Mouse (Mus musculus): ENCODE measurements around the gene Notch3. TPM values are rescaled to one million over a fixed set of nuclear protein-coding genes. Genes with fewer than 3 reads are reported as not detected.

The Notch3 gene
- total RNA-seq, 1 experiment, result 37.4 TPM

DNA sequence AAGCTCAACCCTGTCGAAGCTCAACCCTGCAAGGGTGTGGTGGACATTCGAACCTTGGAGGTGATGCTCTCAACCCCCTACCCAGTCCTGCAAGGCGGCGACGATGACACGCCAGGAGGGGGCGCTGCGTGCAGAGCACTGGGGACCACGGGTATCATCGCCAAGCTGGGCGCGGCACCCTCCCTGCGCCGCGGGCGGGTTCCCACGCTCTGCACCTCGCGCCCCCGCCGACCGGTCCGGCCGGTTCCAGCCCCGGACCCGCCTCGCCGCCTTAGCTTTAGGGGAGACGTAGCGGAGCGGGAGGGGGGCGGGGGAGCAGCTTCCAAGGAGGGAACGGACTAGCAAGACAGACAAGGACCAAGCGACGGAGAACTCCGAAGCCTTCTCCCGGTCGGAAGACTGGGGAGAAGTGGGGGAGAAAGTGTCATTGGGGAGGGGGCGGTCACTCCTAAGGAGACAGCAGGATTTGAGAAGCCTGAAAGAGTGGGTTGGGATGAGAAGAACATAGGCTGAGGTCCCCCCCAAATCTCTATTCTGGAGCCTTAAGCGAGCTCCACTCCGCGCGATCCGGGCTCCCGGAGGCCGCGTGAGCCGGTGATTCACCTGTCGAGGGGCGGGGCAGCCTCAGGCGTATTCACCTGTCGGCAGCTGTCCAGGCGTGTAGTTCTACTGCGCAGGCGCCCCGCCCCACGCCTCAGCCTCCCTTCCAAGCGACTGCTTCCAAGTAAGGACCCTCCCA, 4.4 kb downstream of the Notch3 start:
- in situ Hi-C loops (cut with MboI; ENCODE audit: low sequenced_read_pairs in 2 of 2, unreplicated experiment in 2 of 2), result no loop called here
- peaks cover 16% of the 10 kb centered on the region; the same call in 1 of the 2 replicates for H3K36me3 ChIP-seq (ENCODE audit: control insufficient read depth, insufficient read depth, low read length, poor library complexity, severe bottlenecking)

DNA sequence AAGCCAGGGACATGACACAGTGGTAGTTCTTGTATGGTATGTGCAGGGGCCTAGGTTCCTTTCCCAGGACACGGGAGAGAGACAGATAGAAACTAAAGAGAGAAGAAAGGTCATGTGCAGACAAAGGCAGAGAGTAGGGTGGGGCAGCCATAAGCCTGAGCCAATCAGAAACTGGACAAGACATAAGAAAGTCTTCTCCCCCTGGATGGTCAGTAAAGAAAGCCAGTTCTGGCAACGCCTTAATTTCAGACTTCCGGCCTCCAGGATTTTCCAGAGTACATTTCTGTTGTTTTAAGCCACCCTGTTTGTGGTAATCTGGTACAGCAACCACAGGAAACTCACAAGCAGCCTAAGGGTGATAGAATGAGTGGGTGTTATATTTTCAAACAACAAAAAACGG, 5.8 kb downstream of the Notch3 start:
- in situ Hi-C loops (cut with MboI; ENCODE audit: low sequenced_read_pairs in 2 of 2, unreplicated experiment in 2 of 2), result no loop called here
- Histone ChIP-seq H3K4me3 (ENCODE audit: insufficient read depth in 1 of 2, low read depth in 1 of 2, low read length in 2 of 2, poor library complexity in 1 of 2, severe bottlenecking in 1 of 2) (no peak overlapping the region), H3K36me3 (ENCODE audit: control insufficient read depth, insufficient read depth, low read length, poor library complexity, severe bottlenecking) (peaks cover 21% of the 10 kb centered on the region; the same call in 1 of the 2 replicates), H3K9me3 (ENCODE audit: control insufficient read depth, insufficient read depth, low read depth, low read length) (no peaks in the 10 kb centered on the region), H3K4me1 (ENCODE audit: control insufficient read depth in 2 of 2, insufficient read depth in 2 of 2, low read length in 2 of 2, poor library complexity in 1 of 2) (peaks cover 11 to 28% of the 10 kb centered on the region in 2 experiments), H3K9ac (ENCODE audit: insufficient read depth, low read depth, low read length, poor library complexity, severe bottlenecking) (no peak overlapping the region), H3K27ac (ENCODE audit: insufficient read depth, low read depth, low read length, poor library complexity, severe bottlenecking) (no peak overlapping the region)
- TF ChIP-seq ZC3H11A (IDR thresholded peaks at IDR 0.05; ENCODE audit: borderline replicate concordance, low read depth, low read length) (no peak), CHD2 (IDR thresholded peaks at IDR 0.05; ENCODE audit: low read depth, low read length) (no peak), MAFK (IDR thresholded peaks at IDR 0.05; ENCODE audit: insufficient read depth, low read depth, low read length) (no peak), ZNF384 (IDR thresholded peaks at IDR 0.05; ENCODE audit: low read depth, low read length) (no peak), HCFC1 (IDR thresholded peaks at IDR 0.05; ENCODE audit: borderline replicate concordance, insufficient read depth, low read length) (no peak)
- no peak for DNase-seq (ENCODE audit: low read depth, low spot score)

More for the DNA sequence above, 4.4 kb downstream of the Notch3 start:
- TF ChIP-seq HCFC1 (IDR thresholded peaks at IDR 0.05; ENCODE audit: borderline replicate concordance, insufficient read depth, low read length), result no peak
- TF ChIP-seq ZNF384 (IDR thresholded peaks at IDR 0.05; ENCODE audit: low read depth, low read length), result no peak
- no peak for TF ChIP-seq ZC3H11A (IDR thresholded peaks at IDR 0.05; ENCODE audit: borderline replicate concordance, low read depth, low read length)
- TF ChIP-seq CHD2 (IDR thresholded peaks at IDR 0.05; ENCODE audit: low read depth, low read length), result no peak
- TF ChIP-seq MAFK (IDR thresholded peaks at IDR 0.05; ENCODE audit: insufficient read depth, low read depth, low read length), result no peak
- no peaks in the 10 kb centered on the region for H3K9me3 ChIP-seq (ENCODE audit: control insufficient read depth, insufficient read depth, low read depth, low read length)
- peak; percentile 64 for DNase-seq (ENCODE audit: low read depth, low spot score)
- H3K9ac ChIP-seq (ENCODE audit: insufficient read depth, low read depth, low read length, poor library complexity, severe bottlenecking), result 0 out of 2 replicates have a peak overlapping the region, but pooled peaks have one; percentile 12
- H3K4me1 ChIP-seq (ENCODE audit: control insufficient read depth in 2 of 2, insufficient read depth in 2 of 2, low read length in 2 of 2, poor library complexity in 1 of 2), result peaks cover 15 to 33% of the 10 kb centered on the region in 2 experiments
- no peak overlapping the region for H3K27ac ChIP-seq (ENCODE audit: insufficient read depth, low read depth, low read length, poor library complexity, severe bottlenecking)
- peak overlapping the region; percentile 63 to 71 for H3K4me3 ChIP-seq (ENCODE audit: insufficient read depth in 1 of 2, low read depth in 1 of 2, low read length in 2 of 2, poor library complexity in 1 of 2, severe bottlenecking in 1 of 2)

DNA sequence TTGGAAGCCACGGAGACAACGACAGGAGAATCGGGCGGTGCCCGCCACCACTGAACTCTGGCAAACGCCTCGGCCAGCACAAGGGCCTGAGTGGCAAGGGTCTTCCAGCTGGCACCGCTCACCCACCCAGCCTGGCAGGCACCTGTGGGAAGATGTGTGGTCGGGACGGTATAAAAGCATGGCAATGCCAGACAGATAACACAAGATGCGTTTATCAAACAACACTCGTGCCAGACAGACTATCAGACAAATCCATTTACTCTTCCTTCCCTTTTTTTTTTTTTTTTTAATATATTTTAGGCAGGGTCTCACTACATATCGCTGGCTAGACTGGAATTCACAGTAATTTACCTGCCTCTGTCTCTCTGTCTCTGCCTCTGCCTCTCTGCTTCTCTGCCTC, 7.8 kb downstream of the Notch3 start:
- no peak overlapping the region for H3K9ac ChIP-seq (ENCODE audit: insufficient read depth, low read depth, low read length, poor library complexity, severe bottlenecking)
- no peak for TF ChIP-seq ZNF384 (IDR thresholded peaks at IDR 0.05; ENCODE audit: low read depth, low read length)
- TF ChIP-seq HCFC1 (IDR thresholded peaks at IDR 0.05; ENCODE audit: borderline replicate concordance, insufficient read depth, low read length), result no peak
- no peak for TF ChIP-seq ZC3H11A (IDR thresholded peaks at IDR 0.05; ENCODE audit: borderline replicate concordance, low read depth, low read length)
- no peak for TF ChIP-seq CHD2 (IDR thresholded peaks at IDR 0.05; ENCODE audit: low read depth, low read length)
- no peak for TF ChIP-seq MAFK (IDR thresholded peaks at IDR 0.05; ENCODE audit: insufficient read depth, low read depth, low read length)
- H3K27ac ChIP-seq (ENCODE audit: insufficient read depth, low read depth, low read length, poor library complexity, severe bottlenecking), result no peak overlapping the region
- no peak overlapping the region for H3K4me3 ChIP-seq (ENCODE audit: insufficient read depth in 1 of 2, low read depth in 1 of 2, low read length in 2 of 2, poor library complexity in 1 of 2, severe bottlenecking in 1 of 2)
- H3K36me3 ChIP-seq (ENCODE audit: control insufficient read depth, insufficient read depth, low read length, poor library complexity, severe bottlenecking), result peaks cover 29% of the 10 kb centered on the region; the same call in 1 of the 2 replicates
- in situ Hi-C loops (cut with MboI; ENCODE audit: low sequenced_read_pairs in 2 of 2, unreplicated experiment in 2 of 2), result no loop called here
- no peak for DNase-seq (ENCODE audit: low read depth, low spot score)
- peaks cover 6 to 14% of the 10 kb centered on the region in 2 experiments; a peak in 3 of 4 replicates for H3K4me1 ChIP-seq (ENCODE audit: control insufficient read depth in 2 of 2, insufficient read depth in 2 of 2, low read length in 2 of 2, poor library complexity in 1 of 2)
- no peaks in the 10 kb centered on the region for H3K9me3 ChIP-seq (ENCODE audit: control insufficient read depth, insufficient read depth, low read depth, low read length)

DNA sequence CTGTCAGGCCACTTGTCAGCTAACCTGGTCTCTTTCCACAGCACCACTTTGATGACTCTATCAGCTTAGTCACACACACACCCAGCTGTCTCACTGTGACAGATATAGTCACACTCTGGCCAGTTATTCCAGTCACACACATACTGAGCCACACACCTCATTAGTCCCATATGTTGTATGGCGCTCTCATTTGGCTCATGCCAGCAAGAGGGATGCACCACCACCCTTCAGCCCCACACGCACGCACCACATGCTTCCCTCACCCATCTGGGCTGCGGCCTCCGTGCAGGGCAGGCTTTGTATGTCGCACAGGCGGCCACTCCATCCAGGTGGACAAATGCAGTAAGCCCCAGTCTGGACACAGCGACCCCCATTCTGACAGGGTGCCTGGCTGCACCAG, 19.9 kb downstream of the Notch3 start:
- DNase-seq (ENCODE audit: low read depth, low spot score), result no peak
- H3K9ac ChIP-seq (ENCODE audit: insufficient read depth, low read depth, low read length, poor library complexity, severe bottlenecking), result no peak overlapping the region
- H3K4me3 ChIP-seq (ENCODE audit: insufficient read depth in 1 of 2, low read depth in 1 of 2, low read length in 2 of 2, poor library complexity in 1 of 2, severe bottlenecking in 1 of 2), result no peak overlapping the region
- H3K4me1 ChIP-seq (ENCODE audit: control insufficient read depth in 2 of 2, insufficient read depth in 2 of 2, low read length in 2 of 2, poor library complexity in 1 of 2), result peaks cover 0 to 3% of the 10 kb centered on the region in 2 experiments; a peak in 1 of 4 replicates
- no peak for TF ChIP-seq ZC3H11A (IDR thresholded peaks at IDR 0.05; ENCODE audit: borderline replicate concordance, low read depth, low read length)
- TF ChIP-seq CHD2 (IDR thresholded peaks at IDR 0.05; ENCODE audit: low read depth, low read length), result no peak
- TF ChIP-seq HCFC1 (IDR thresholded peaks at IDR 0.05; ENCODE audit: borderline replicate concordance, insufficient read depth, low read length), result no peak
- TF ChIP-seq ZNF384 (IDR thresholded peaks at IDR 0.05; ENCODE audit: low read depth, low read length), result no peak
- no peak for TF ChIP-seq MAFK (IDR thresholded peaks at IDR 0.05; ENCODE audit: insufficient read depth, low read depth, low read length)
- no peak overlapping the region for H3K27ac ChIP-seq (ENCODE audit: insufficient read depth, low read depth, low read length, poor library complexity, severe bottlenecking)
- H3K9me3 ChIP-seq (ENCODE audit: control insufficient read depth, insufficient read depth, low read depth, low read length), result no peaks in the 10 kb centered on the region
- H3K36me3 ChIP-seq (ENCODE audit: control insufficient read depth, insufficient read depth, low read length, poor library complexity, severe bottlenecking), result peaks cover 61% of the 10 kb centered on the region
- in situ Hi-C loops (cut with MboI; ENCODE audit: low sequenced_read_pairs in 2 of 2, unreplicated experiment in 2 of 2), result no loop called here

Data from ES-E14 (cell line).